Mouse (Mus musculus) lung, adult 10 weeks (tissue): ENCODE data around the gene Clstn3. TPM values are rescaled to one million over a fixed set of nuclear protein-coding genes. Genes with fewer than 3 reads are reported as not detected.

Experiments
- polyA plus RNA-seq: library from polyadenylated mRNA; stranded (reverse); fragments of 350-450 nt; fragmentation: Illumina TruSeq; extraction: RNeasy Lipid Tissue Mini Kit (QIAGEN cat#74804); gene quantifications from one replicate; pipeline ENCODE4 v1.2.3, GENCODE M21; 2014; ENCODE audit warnings: low read depth, low replicate concordance; ENCODE audit not compliant: insufficient read depth

Clstn3 gene
- polyA plus RNA-seq, result 2.1 TPM

GRCm38 (mm10) chr6:124464305-124465271, at the start of gene Clstn3:
Gene Clstn3 (minus strand): TSS chr6:124464794.

GRCm38 (mm10) chr6:124512355-124512836, 47.8 kb upstream of the Clstn3 start, which contains the start of gene C1ra:
Gene C1ra (plus strand): TSS chr6:124512405.

GRCm38 (mm10) chr6:124492842-124493561, 28.4 kb upstream of the Clstn3 start, which contains the start of gene C1rl:
Gene C1rl (plus strand): TSS chr6:124493113.

GRCm38 (mm10) chr6:124414927-124415325, 49.7 kb downstream of the Clstn3 start, which contains the start of gene Pex5:
Gene Pex5 (minus strand): TSS chr6:124415067.

Other genes with a start within 250 kb of the Clstn3 start
- not detected for gene Vmn2r27, start 232.9 kb downstream of the Clstn3 start, polyA plus RNA-seq
- gene Cd163, start 160.1 kb downstream of the Clstn3 start, polyA plus RNA-seq, result 2.9 TPM
- 16.2 TPM for gene Pex5, start 49.7 kb downstream of the Clstn3 start, polyA plus RNA-seq
- gene C1rl, start 28.3 kb upstream of the Clstn3 start, polyA plus RNA-seq, result 3.7 TPM
- 40.1 TPM for gene C1ra, start 47.6 kb upstream of the Clstn3 start, polyA plus RNA-seq
- gene C1s1, start 77.6 kb upstream of the Clstn3 start, polyA plus RNA-seq, result 74.9 TPM
- gene C1rb, start 105.5 kb upstream of the Clstn3 start, polyA plus RNA-seq, result not detected
- not detected for gene C1s2, start 171.3 kb upstream of the Clstn3 start, polyA plus RNA-seq
- gene Lpcat3, start 198.2 kb upstream of the Clstn3 start, polyA plus RNA-seq, result 29.1 TPM
- gene Emg1, start 247.4 kb upstream of the Clstn3 start, polyA plus RNA-seq, result 102 TPM
- gene Phb2, start 247.5 kb upstream of the Clstn3 start, polyA plus RNA-seq, result 92.0 TPM